ENCODE assay signal across 23 mouse cellular contexts in the genomic region with DNA sequence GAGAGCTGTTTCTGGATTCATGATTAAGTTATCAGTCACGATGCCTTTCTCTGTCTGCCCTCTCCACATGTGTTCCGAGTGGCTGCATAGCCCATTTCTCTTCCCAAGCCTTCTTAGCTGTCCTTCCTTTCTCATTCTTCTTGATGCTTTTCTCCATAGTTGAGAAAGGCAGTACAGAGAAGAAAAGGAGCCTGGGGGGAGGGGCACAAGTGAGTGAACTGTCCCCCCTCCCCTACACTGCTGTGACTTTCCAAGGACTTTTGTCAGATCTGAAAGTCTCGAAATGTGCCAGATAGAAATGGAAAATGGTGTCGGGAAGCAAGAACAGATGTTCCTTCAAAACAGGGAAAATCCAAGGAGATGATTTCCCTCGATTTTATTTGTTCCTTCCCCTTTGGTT.
"Had no signal": no experiment of that assay in that cellular context is flagged by ENCODE, and none has a peak within 500 bp of the region (broad histone marks: within the 10 kb centered on the region; RNA-seq: fewer than 3 reads in every experiment).

No protein-coding gene starts in this region.

- H3K4me3 ChIP-seq: intestine, embryonic 15.5 days; kidney, embryonic 15.5 days; left cerebral cortex, adult 2 months; limb, embryonic 12.5 days; limb, embryonic 15.5 days; midbrain, embryonic 12.5 days; midbrain, embryonic 15.5 days; neural tube, embryonic 12.5 days; neural tube, embryonic 15.5 days had no signal

- H3K9me3 ChIP-seq: intestine, embryonic 15.5 days; kidney, embryonic 15.5 days; limb, embryonic 12.5 days; limb, embryonic 15.5 days; midbrain, embryonic 12.5 days; midbrain, embryonic 15.5 days; neural tube, embryonic 12.5 days; neural tube, embryonic 15.5 days had no signal

- H3K9ac ChIP-seq: intestine, embryonic 15.5 days; kidney, embryonic 15.5 days; limb, embryonic 12.5 days; limb, embryonic 15.5 days; liver, embryonic 14.5 days; liver, postnatal 0 days; midbrain, embryonic 12.5 days; midbrain, embryonic 15.5 days; neural tube, embryonic 12.5 days; neural tube, embryonic 15.5 days had no signal

- DNase-seq: kidney, adult 11 months; kidney, adult 8-10 months; kidney, postnatal 10 days; kidney, postnatal 36 days; layer of hippocampus, postnatal 36 days; liver, postnatal 0 days; right cerebral cortex, adult 18-20 months; right cerebral cortex, postnatal 14 days; right cerebral cortex, postnatal 4 days; thymus, adult 18-20 months; thymus, postnatal 36 days had no signal

- H3K4me1 ChIP-seq: intestine, embryonic 15.5 days; limb, embryonic 12.5 days; limb, embryonic 15.5 days; midbrain, embryonic 12.5 days; midbrain, embryonic 15.5 days; neural tube, embryonic 12.5 days; neural tube, embryonic 15.5 days had no signal

- H3K4me2 ChIP-seq: intestine, embryonic 15.5 days; kidney, embryonic 15.5 days; limb, embryonic 12.5 days; limb, embryonic 15.5 days; liver, embryonic 11.5 days; midbrain, embryonic 12.5 days; midbrain, embryonic 15.5 days; neural tube, embryonic 12.5 days; neural tube, embryonic 15.5 days had no signal

- H3K27ac ChIP-seq: intestine, embryonic 15.5 days; kidney, embryonic 15.5 days; left cerebral cortex, adult 2 months; limb, embryonic 12.5 days; limb, embryonic 15.5 days; liver, embryonic 14.5 days; macrophage; midbrain, embryonic 12.5 days; midbrain, embryonic 15.5 days; neural tube, embryonic 12.5 days; neural tube, embryonic 15.5 days had no signal

- ATAC-seq: intestine, embryonic 15.5 days; liver, postnatal 0 days; midbrain, embryonic 15.5 days had no signal

- H3K36me3 ChIP-seq: intestine, embryonic 15.5 days; kidney, embryonic 15.5 days; limb, embryonic 12.5 days; limb, embryonic 15.5 days; midbrain, embryonic 12.5 days; midbrain, embryonic 15.5 days; neural tube, embryonic 12.5 days; neural tube, embryonic 15.5 days had no signal

- H3K27me3 ChIP-seq: intestine, embryonic 15.5 days; kidney, embryonic 15.5 days; limb, embryonic 12.5 days; limb, embryonic 15.5 days; midbrain, embryonic 12.5 days; midbrain, embryonic 15.5 days; neural tube, embryonic 12.5 days; neural tube, embryonic 15.5 days had no signal
